Mouse (Mus musculus) embryonic facial prominence, embryonic 11.5 days (tissue): ENCODE data around the gene Cdkn2aipnl. TPM values are rescaled to one million over a fixed set of nuclear protein-coding genes. Genes with fewer than 3 reads are reported as not detected.

Experiments
- ATAC-seq: fragments of 200-750 bp; cut with Nextera tagmentation; replicated peaks from 2 replicates; pipeline ENCODE4 v1.8.0; 2017; ENCODE audit warnings: low read depth; ENCODE audit not compliant: insufficient number of reproducible peaks, low FRiP score, low TSS enrichment
- DNase-seq: peaks from one replicate; pipeline ENCODE4 v3.0.0-alpha.2; 2015; ENCODE audit warnings: low spot score
- H3K27ac ChIP-seq: fragments of 300-500 bp; sonication (generic); replicated peaks from 2 replicates; pipeline ENCODE4 v1.5.1; 2014; ENCODE audit warnings: mild to moderate bottlenecking, low read depth, low read length, control low read depth
- H3K27me3 ChIP-seq: fragments of 300-500 bp; sonication (generic); 2 replicates; pipeline ENCODE4 v1.6.1; 2014; ENCODE audit warnings: mild to moderate bottlenecking, low read length, moderate library complexity, mixed read lengths; ENCODE audit not compliant: control insufficient read depth, insufficient read depth
- H3K36me3 ChIP-seq: fragments of 300-500 bp; sonication (generic); replicated peaks from 2 replicates; pipeline ENCODE4 v1.6.1; 2014; ENCODE audit warnings: low read depth, mild to moderate bottlenecking, low read length, moderate library complexity, mixed read lengths; ENCODE audit not compliant: control insufficient read depth, insufficient read depth
- H3K4me1 ChIP-seq: fragments of 300-500 bp; sonication (generic); 2 replicates; pipeline ENCODE4 v1.6.1; 2014; ENCODE audit warnings: low read length, mixed read lengths; ENCODE audit not compliant: control insufficient read depth, insufficient read depth
- H3K4me2 ChIP-seq: fragments of 300-500 bp; sonication (generic); 2 replicates; pipeline ENCODE4 v1.6.1; 2014; ENCODE audit warnings: low read depth, mild to moderate bottlenecking, control low read depth, low read length, moderate library complexity
- H3K4me3 ChIP-seq: fragments of 300-500 bp; sonication (generic); 2 replicates; pipeline ENCODE4 v1.5.1; 2014; ENCODE audit warnings: low read depth, low read length, control low read depth
- H3K9ac ChIP-seq: fragments of 300-500 bp; sonication (generic); replicated peaks from 2 replicates; pipeline ENCODE4 v1.6.1; 2014; ENCODE audit warnings: mild to moderate bottlenecking, control low read depth, low read length
- H3K9me3 ChIP-seq: fragments of 300-500 bp; sonication (generic); replicated peaks from 2 replicates; pipeline ENCODE4 v1.6.1; 2016; ENCODE audit warnings: mild to moderate bottlenecking, low read length, inconsistent platforms, mixed read lengths; ENCODE audit not compliant: control insufficient read depth
- WGBS: fragments of 180-500 bp; shearing (Covaris S2); extraction: QIAGEN DNeasy Blood & Tissue Kit; methylation state at CpG from one replicate; pipeline ENCODE4 v1.1.7; 2014; 5-methylcytosine and 5-hydroxymethylcytosine counted together
- polyA plus RNA-seq: library from polyadenylated mRNA; unstranded; fragments of >200 nt; fragmentation: Nextera tagmentation; extraction: Ambion mirVana; gene quantifications from 2 replicates; pipeline ENCODE4 v1.2.1, GENCODE M21; 2014

The Cdkn2aipnl gene
- polyA plus RNA-seq, 1 experiment from 2014 or later = 142 TPM

DNA sequence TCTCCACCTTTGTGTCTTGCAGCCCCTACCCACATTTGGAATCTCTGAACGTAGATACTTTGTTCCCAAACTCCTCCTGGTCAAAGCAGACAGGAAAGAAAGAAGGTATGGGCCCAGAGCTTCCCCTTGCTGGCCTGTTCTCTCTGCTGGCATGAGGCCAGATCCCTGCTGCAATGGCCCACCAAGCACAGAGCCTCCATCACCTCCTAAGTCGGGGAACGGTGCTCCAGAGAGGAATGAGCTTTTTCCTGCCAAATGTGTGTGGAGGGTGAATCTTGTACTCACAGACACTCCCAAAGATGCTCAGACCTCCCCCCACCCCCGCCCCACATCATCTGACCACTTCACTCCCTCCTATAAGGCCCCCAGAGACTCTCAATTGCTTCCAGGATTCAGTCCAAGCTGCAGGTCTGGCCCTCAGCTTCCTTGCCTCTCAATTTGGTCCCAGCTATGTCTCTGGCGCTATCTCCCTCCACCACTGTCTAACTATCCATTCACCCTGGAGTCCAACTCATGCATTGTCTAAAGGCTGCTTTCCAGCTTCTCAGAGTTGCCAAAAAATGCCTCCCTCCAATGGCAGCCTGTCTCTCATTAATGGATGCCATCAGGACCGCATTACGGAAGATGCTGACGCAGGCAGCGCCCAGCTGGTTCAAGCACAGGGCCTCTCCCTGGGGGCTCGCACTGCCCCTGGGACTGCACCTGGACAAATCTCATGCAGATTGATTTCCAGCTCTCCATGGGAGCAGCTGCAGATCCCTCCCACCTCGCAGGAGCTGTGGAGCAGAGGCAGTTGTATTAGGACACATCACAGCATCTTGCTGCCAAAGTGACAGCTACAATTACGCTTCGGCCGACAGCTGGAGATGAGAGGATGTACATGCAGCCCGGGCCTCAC is 24.6 kb upstream of the Cdkn2aipnl start:
- H3K27me3 ChIP-seq = no peaks in the 10 kb centered on the region
- WGBS = 57% methylated on average over 15 of the region's 15 CpGs
- no peaks in the 10 kb centered on the region; the same call in none of the 2 replicates for H3K4me1 ChIP-seq
- ATAC-seq (0 out of 2 replicates have a peak, but pooled peaks have one; percentile 48), DNase-seq (peak; percentile 64)
- no peak overlapping the region for H3K9ac ChIP-seq
- no peaks in the 10 kb centered on the region for H3K9me3 ChIP-seq
- H3K36me3 ChIP-seq = no peaks in the 10 kb centered on the region
- no peak overlapping the region for H3K4me3 ChIP-seq
- no peak overlapping the region for H3K4me2 ChIP-seq
- H3K27ac ChIP-seq = no peak overlapping the region

DNA sequence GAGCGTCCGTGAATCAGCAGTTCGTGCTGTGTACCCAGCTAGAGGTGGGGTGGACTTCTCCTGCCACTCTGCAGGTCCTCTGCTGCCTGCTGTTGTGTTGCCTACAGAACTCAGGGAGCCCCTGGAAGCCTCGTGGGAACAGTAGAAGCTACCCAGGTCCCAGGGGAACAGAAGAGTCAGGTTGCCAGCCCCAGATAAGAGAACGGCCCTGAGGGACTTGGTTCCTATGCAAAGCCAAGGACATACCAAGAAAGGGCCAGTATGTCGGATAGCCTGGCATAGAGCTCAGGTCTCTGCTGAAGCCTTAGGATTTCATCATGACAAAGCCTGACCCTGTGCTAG is 24.0 kb upstream of the Cdkn2aipnl start:
- WGBS = 54% methylated on average over 6 of the region's 6 CpGs
- no peaks in the 10 kb centered on the region for H3K36me3 ChIP-seq
- no peak overlapping the region for H3K4me3 ChIP-seq
- H3K4me1 ChIP-seq = no peaks in the 10 kb centered on the region; the same call in none of the 2 replicates
- DNase-seq = no peak
- no peak overlapping the region for H3K27ac ChIP-seq
- H3K27me3 ChIP-seq = no peaks in the 10 kb centered on the region
- no peaks in the 10 kb centered on the region for H3K9me3 ChIP-seq
- no peak overlapping the region for H3K9ac ChIP-seq
- no peak overlapping the region for H3K4me2 ChIP-seq
- no peak for ATAC-seq

DNA sequence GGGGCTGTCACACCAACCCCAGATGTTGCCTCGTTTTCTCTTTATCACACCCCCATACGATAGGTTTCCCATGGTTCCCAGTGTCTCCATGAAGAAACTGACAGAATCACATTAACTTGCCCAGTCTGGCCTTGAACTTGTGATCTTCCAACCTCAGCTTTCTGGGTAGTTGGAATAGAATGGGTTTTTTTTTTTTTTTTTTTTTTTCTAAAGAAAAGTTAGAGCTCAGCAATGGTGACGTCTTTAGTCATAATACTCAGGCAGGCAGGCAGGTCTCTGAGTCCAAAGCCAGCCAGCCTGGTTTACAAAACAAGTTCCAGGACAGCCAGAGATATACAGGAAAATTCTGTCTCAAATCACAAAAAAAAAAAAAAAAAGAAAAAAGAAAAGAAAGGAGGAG is 23.2 kb upstream of the Cdkn2aipnl start:
- Histone ChIP-seq H3K9ac (no peak overlapping the region), H3K9me3 (no peaks in the 10 kb centered on the region), H3K27ac (no peak overlapping the region), H3K27me3 (no peaks in the 10 kb centered on the region), H3K4me2 (no peak overlapping the region), H3K36me3 (no peaks in the 10 kb centered on the region), H3K4me3 (no peak overlapping the region), H3K4me1 (no peaks in the 10 kb centered on the region; the same call in none of the 2 replicates)
- ATAC-seq = no peak
- WGBS = 70% methylated on average over 3 of the region's 3 CpGs
- DNase-seq = no peak

DNA sequence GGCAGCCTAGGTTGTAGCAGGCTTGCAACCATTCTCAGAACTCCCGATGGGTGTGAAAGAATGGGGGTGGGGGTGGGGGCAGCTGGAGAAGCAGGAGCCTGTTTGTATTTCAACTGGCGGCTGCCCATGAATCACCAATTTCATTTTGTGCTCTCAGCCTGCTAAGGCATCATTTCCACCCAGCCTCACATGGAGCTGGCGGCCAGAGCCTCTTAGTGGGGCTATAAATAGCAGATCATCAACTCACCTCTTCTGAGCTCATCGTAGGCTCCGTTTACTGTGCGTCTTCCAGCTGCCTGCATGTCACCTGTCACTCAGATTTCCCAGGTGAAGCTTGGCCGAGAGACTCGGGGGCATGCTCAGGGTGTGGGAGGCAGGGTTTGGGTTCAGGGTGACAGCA is 21.9 kb upstream of the Cdkn2aipnl start:
- 41% methylated on average over 8 of the region's 8 CpGs for WGBS
- Histone ChIP-seq H3K27me3 (no peaks in the 10 kb centered on the region), H3K36me3 (no peaks in the 10 kb centered on the region), H3K4me2 (no peak overlapping the region), H3K4me3 (no peak overlapping the region), H3K4me1 (no peaks in the 10 kb centered on the region; the same call in none of the 2 replicates), H3K9ac (no peak overlapping the region), H3K27ac (no peak overlapping the region), H3K9me3 (no peaks in the 10 kb centered on the region)
- DNase-seq = no peak
- no peak for ATAC-seq

DNA sequence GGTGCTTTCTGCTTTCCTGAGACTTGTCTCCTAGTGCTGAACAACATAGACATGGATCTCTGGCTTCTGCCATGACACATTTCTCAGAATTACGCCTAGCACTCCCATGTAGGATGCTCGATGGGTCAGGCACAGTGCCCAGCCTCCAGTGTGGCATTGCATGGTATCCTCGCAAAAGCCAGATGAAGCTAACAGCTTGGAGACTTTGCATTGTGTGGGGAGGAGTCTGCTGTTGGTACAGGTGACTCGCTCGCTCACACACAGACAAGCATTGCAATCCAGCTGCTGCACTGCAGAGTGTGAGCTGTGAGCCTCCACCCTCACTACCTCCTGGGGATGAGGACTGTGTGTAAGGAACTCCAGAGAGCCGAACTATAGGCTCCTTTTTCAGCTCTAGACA is 21.3 kb upstream of the Cdkn2aipnl start:
- H3K27me3 ChIP-seq = no peaks in the 10 kb centered on the region
- H3K4me1 ChIP-seq = no peaks in the 10 kb centered on the region; the same call in none of the 2 replicates
- H3K36me3 ChIP-seq = no peaks in the 10 kb centered on the region
- no peaks in the 10 kb centered on the region for H3K9me3 ChIP-seq
- DNase-seq (no peak), ATAC-seq (no peak)
- 79% methylated on average over 6 of the region's 6 CpGs for WGBS
- no peak overlapping the region for H3K27ac ChIP-seq
- no peak overlapping the region for H3K4me3 ChIP-seq
- no peak overlapping the region for H3K9ac ChIP-seq
- no peak overlapping the region for H3K4me2 ChIP-seq

DNA sequence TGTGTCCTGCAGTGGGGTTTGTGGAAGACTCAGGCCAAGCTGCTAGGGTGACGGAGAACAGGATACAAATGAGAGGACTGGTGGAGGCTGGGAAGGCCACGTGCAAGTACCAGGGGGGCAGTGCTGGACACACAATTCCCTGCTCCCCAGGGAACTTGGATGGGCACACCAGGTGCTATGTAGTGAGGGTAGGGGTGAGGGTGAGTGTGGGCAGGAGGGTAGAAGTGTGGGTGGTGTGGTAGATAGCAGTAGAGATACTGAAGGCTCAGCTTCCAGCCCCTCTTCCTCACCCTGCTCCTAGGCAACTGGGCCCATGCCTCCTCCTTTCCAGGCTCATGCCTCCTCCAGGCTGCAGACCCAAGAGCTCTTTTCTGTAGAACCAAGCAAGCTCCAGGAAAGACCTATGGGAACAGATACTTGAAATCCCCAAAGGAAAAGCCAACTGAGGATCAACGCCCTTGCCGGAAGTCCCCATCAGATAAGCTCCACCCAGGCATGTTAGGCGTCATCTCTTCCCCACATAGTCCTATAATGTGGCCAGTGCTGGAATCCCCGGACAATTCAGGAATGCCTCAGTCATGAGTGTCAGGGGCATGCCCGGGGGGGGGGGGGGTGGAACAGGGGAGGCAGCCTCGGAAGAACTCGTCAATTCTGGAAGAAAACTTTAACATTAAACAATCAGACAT is 18.2 kb upstream of the Cdkn2aipnl start:
- Histone ChIP-seq H3K9ac (no peak overlapping the region), H3K36me3 (no peaks in the 10 kb centered on the region), H3K4me3 (no peak overlapping the region), H3K27me3 (no peaks in the 10 kb centered on the region), H3K4me1 (no peaks in the 10 kb centered on the region), H3K27ac (no peak overlapping the region), H3K4me2 (no peak overlapping the region), H3K9me3 (no peaks in the 10 kb centered on the region)
- 80% methylated on average over 9 of the region's 9 CpGs for WGBS
- ATAC-seq (no peak), DNase-seq (no peak)

DNA sequence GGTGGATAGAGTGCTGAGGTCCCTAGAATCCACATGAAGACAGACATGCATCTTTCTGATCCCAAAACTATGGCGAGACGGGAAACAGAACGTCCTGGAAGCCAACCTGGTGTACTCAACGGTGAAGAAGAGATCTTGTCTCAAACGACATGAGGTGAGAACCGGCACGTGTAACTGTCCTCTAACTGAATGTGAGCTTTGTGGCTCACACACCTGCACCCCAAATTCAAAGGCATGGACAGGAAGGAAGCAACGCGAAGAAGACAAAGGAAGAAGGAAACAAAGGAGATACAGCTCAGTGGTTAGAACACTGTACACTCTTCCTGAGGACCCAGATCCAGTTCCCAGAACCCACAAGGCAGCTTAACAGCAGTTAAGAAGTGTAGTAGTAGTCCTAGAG is 17.5 kb upstream of the Cdkn2aipnl start:
- H3K27ac ChIP-seq = no peak overlapping the region
- no peak overlapping the region for H3K4me3 ChIP-seq
- H3K4me1 ChIP-seq = no peaks in the 10 kb centered on the region
- ATAC-seq (no peak), DNase-seq (no peak)
- H3K27me3 ChIP-seq = no peaks in the 10 kb centered on the region
- no peaks in the 10 kb centered on the region for H3K36me3 ChIP-seq
- WGBS = 91% methylated on average over 9 of the region's 9 CpGs
- no peak overlapping the region for H3K9ac ChIP-seq
- H3K4me2 ChIP-seq = no peak overlapping the region
- no peaks in the 10 kb centered on the region for H3K9me3 ChIP-seq

DNA sequence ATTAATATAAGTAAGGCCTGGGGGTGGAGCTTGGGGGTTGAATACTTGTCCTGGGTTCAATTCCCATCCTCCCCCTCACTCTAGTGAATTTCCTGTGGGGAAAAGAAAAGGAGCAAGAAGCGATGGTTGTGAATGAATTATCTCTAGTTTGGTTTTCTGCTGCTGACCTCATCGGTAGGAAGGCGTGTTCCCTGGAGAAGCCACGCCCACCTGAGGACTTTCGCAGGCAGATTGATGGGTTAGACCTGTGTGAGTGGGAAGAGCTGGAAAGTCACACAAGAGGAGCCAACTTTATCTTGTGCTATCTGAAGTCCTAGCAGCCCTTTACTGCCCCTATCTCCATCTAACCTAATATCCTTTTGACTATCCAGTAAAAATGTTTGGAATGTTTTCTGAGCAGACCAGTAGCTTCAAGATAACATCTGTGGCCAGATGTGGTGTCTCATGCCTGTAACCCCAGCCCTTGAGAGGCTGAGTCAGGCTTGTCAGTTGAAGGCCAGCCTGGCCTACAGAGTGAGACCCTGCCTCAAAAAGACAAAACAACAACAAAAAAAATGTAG is 15.5 kb upstream of the Cdkn2aipnl start:
- H3K27ac ChIP-seq = no peak overlapping the region
- no peak overlapping the region for H3K4me2 ChIP-seq
- no peak overlapping the region for H3K4me3 ChIP-seq
- DNase-seq (no peak), ATAC-seq (no peak)
- 56% methylated on average over 5 of the region's 5 CpGs for WGBS
- no peaks in the 10 kb centered on the region for H3K27me3 ChIP-seq
- no peaks in the 10 kb centered on the region for H3K36me3 ChIP-seq
- no peak overlapping the region for H3K9ac ChIP-seq
- no peaks in the 10 kb centered on the region for H3K4me1 ChIP-seq
- no peaks in the 10 kb centered on the region for H3K9me3 ChIP-seq
